Mouse (Mus musculus) E14TG2a.4 (cell line): ENCODE results near the gene Car12.

Experiments used
- CTCF ChIP-seq: conservative IDR thresholded peaks from 2 replicates; pipeline ENCODE4 v1.5.1; 2014; ENCODE audit warnings: low read length
- NANOG ChIP-seq: IDR thresholded peaks from 2 replicates; pipeline ENCODE4 v1.6.1; 2014; ENCODE audit warnings: borderline replicate concordance, low read length, mixed read lengths
- POU5F1 ChIP-seq: IDR thresholded peaks from 2 replicates; pipeline ENCODE4 v1.6.1; 2014; ENCODE audit warnings: low read length, borderline replicate concordance

DNA sequence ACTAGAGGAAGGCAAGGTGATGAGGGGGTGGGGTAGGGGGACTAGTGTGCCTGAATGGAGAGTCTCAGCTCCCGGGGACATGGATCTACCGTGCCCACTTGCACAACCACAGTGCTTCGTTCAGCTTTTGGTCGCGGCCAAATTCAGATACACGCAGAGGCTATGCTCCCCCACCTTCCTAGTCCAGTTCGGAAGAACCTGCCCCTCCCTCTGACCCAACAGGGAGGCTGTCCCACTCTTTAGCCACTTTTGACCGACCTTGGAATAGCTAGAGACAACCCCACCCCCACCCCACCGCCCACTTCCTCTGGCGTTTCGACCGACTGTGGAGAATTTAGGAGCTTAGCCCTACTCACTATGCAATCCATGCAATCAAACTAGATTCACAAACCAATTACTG, 88.5 kb downstream of the Car12 start:
- TF ChIP-seq CTCF (no peak), POU5F1 (no peak), NANOG (no peak)
